Comparison of ENCODE assay signal across 23 mouse cellular contexts in genomic region chr4:43511675-43512454, GRCm38 (mm10). TPM values are rescaled to one million over a fixed set of nuclear protein-coding genes. Genes with fewer than 3 reads are reported as not detected.
"Had no signal": no experiment of that assay in that cellular context is flagged by ENCODE, and none has a peak within 500 bp of the region (broad histone marks: within the 10 kb centered on the region; RNA-seq: fewer than 3 reads in every experiment).

No protein-coding gene starts in this region.

- H3K36me3 ChIP-seq: midbrain, embryonic 10.5 days; midbrain, embryonic 12.5 days; neural tube, embryonic 12.5 days had no signal

- H3K4me2 ChIP-seq: lung, embryonic 14.5 days; midbrain, embryonic 12.5 days; neural tube, embryonic 12.5 days had no signal

- H3K27ac ChIP-seq: liver, embryonic 14.5 days; midbrain, embryonic 10.5 days; midbrain, embryonic 12.5 days; neural tube, embryonic 12.5 days had no signal

- H3K4me3 ChIP-seq: midbrain, embryonic 10.5 days; midbrain, embryonic 12.5 days; neural tube, embryonic 12.5 days had no signal

- H3K9ac ChIP-seq: liver, embryonic 14.5 days; lung, embryonic 14.5 days; midbrain, embryonic 12.5 days; neural tube, embryonic 12.5 days had no signal

- ATAC-seq: midbrain, embryonic 16.5 days had no signal

- DNase-seq: lung, adult 18-20 months; lung, embryonic 14.5 days; lung, postnatal 10 days; lung, postnatal 4 days; midbrain, embryonic 14.5 days; retina, postnatal 1 day; right cerebral cortex, adult 18-20 months; right cerebral cortex, postnatal 25 days; right cerebral cortex, postnatal 4 days; spleen, adult 18-20 months; thymus, adult 2 months; thymus, postnatal 14 days; thymus, postnatal 36 days had no signal

- H3K9me3 ChIP-seq: midbrain, embryonic 10.5 days; midbrain, embryonic 12.5 days; neural tube, embryonic 12.5 days had no signal

RNA-seq across cellular contexts. Expression of gene Car9, which starts 5.1 kb away (rescaled TPM):
- total RNA-seq: neutrophil, adult 5-6 weeks had no signal
- polyA plus RNA-seq: midbrain, embryonic 14.5 days; neural tube, embryonic 14.5 days had no signal

RNA-seq across cellular contexts. Expression of gene Sit1, which starts 28.3 kb away (rescaled TPM):
- polyA plus RNA-seq: lung, embryonic 14.5 days; midbrain, embryonic 10.5 days; midbrain, embryonic 12.5 days; midbrain, embryonic 14.5 days; midbrain, embryonic 16.5 days; neural tube, embryonic 12.5 days; neural tube, embryonic 14.5 days; stomach, embryonic 14.5 days; stomach, embryonic 16.5 days; testis, adult 2 months had no signal
